Mouse (Mus musculus): ENCODE results near the gene Tmem107. TPM values are rescaled to one million over a fixed set of nuclear protein-coding genes. Genes with fewer than 3 reads are reported as not detected.

Gene Tmem107
- polyA plus RNA-seq, 2 experiments, result 12.0 to 21.9 TPM

GRCm38 (mm10) chr11:69094697-69095429 lies 24.3 kb downstream of the Tmem107 start, which contains the start of gene Per1:
Per1 (plus strand) TSS chr11:69095217.
- peaks cover 40 to 44% of the 10 kb centered on the region in 2 experiments for H3K4me1 ChIP-seq (replicated peaks; ENCODE audit: control insufficient read depth in 2 of 2, insufficient read depth in 2 of 2, low read length in 1 of 2)
- ATAC-seq (ENCODE audit: insufficient read depth), result peak; percentile 85
- H3K4me2 ChIP-seq (ENCODE audit: low read depth), result peak within 1 kb of the TSS; percentile 93
- peaks cover 6% of the 10 kb centered on the region for H3K36me3 ChIP-seq (replicated peaks; ENCODE audit: control insufficient read depth, insufficient read depth, low read depth)
- peak within 1 kb of the TSS; percentile 88 for H3K27ac ChIP-seq
- H3K27me3 ChIP-seq (ENCODE audit: control insufficient read depth, insufficient read depth, low read length), result no peaks in the 10 kb centered on the region
- H3K9ac ChIP-seq (replicated peaks), result peak within 1 kb of the TSS; percentile 72
- WGBS (ENCODE audit: insufficient replicate concordance), result under 1% methylated on average over 37 of the region's 37 CpGs
- H3K4me3 ChIP-seq (ENCODE audit: insufficient read depth in 1 of 2, low read depth in 2 of 2, low read length in 2 of 2), result peak within 1 kb of the TSS; percentile 64 to 72
- peak; percentile 99 for DNase-seq (ENCODE audit: low read depth in 3 of 3, low spot score in 3 of 3)
- no peak for TF ChIP-seq CTCF (IDR thresholded peaks at IDR 0.05; ENCODE audit: low read depth)
- peak; percentile 42; the same call in 1 of the 2 replicates for TF ChIP-seq EP300 (IDR thresholded peaks at IDR 0.05; ENCODE audit: low read depth)
- no peaks in the 10 kb centered on the region for H3K9me3 ChIP-seq (ENCODE audit: control insufficient read depth, low read length)

GRCm38 (mm10) chr11:69095511-69096231 lies 25.1 kb downstream of the Tmem107 start:
- H3K36me3 ChIP-seq (replicated peaks; ENCODE audit: control insufficient read depth, insufficient read depth, low read depth), result no peaks in the 10 kb centered on the region
- H3K9me3 ChIP-seq (ENCODE audit: control insufficient read depth, low read length), result no peaks in the 10 kb centered on the region
- TF ChIP-seq EP300 (IDR thresholded peaks at IDR 0.05; ENCODE audit: low read depth) (no peak), CTCF (IDR thresholded peaks at IDR 0.05; ENCODE audit: low read depth) (no peak)
- H3K27ac ChIP-seq, result peak overlapping the region; percentile 88
- WGBS (ENCODE audit: insufficient replicate concordance), result 1% methylated on average over 27 of the region's 27 CpGs
- DNase-seq (ENCODE audit: low read depth in 3 of 3, low spot score in 3 of 3) (no peak), ATAC-seq (ENCODE audit: insufficient read depth) (no peak)
- peak overlapping the region; percentile 72 for H3K9ac ChIP-seq (replicated peaks)
- H3K27me3 ChIP-seq (ENCODE audit: control insufficient read depth, insufficient read depth, low read length), result no peaks in the 10 kb centered on the region
- H3K4me2 ChIP-seq (ENCODE audit: low read depth), result peak overlapping the region; percentile 93
- H3K4me3 ChIP-seq (ENCODE audit: insufficient read depth in 1 of 2, low read depth in 2 of 2, low read length in 2 of 2), result peak overlapping the region; percentile 64 to 72
- H3K4me1 ChIP-seq (replicated peaks; ENCODE audit: control insufficient read depth in 2 of 2, insufficient read depth in 2 of 2, low read length in 1 of 2), result peaks cover 38 to 48% of the 10 kb centered on the region in 2 experiments

GRCm38 (mm10) chr11:69096360-69096986 lies 25.9 kb downstream of the Tmem107 start:
- Histone ChIP-seq H3K27ac (peak overlapping the region; percentile 88), H3K4me2 (ENCODE audit: low read depth) (peak overlapping the region; percentile 93), H3K36me3 (replicated peaks; ENCODE audit: control insufficient read depth, insufficient read depth, low read depth) (no peaks in the 10 kb centered on the region), H3K4me3 (ENCODE audit: insufficient read depth in 1 of 2, low read depth in 2 of 2, low read length in 2 of 2) (peak overlapping the region; percentile 64 to 72; a peak in 3 of 4 replicates), H3K9me3 (ENCODE audit: control insufficient read depth, low read length) (no peaks in the 10 kb centered on the region), H3K4me1 (replicated peaks; ENCODE audit: control insufficient read depth in 2 of 2, insufficient read depth in 2 of 2, low read length in 1 of 2) (peaks cover 38 to 48% of the 10 kb centered on the region in 2 experiments), H3K9ac (replicated peaks) (peak overlapping the region; percentile 72), H3K27me3 (ENCODE audit: control insufficient read depth, insufficient read depth, low read length) (no peaks in the 10 kb centered on the region)
- DNase-seq (ENCODE audit: low read depth in 3 of 3, low spot score in 3 of 3) (no peak), ATAC-seq (ENCODE audit: insufficient read depth) (no peak)
- whole genome bisulfite sequencing (ENCODE audit: insufficient replicate concordance), result 19% methylated on average over 9 of the region's 9 CpGs
- TF ChIP-seq CTCF (IDR thresholded peaks at IDR 0.05; ENCODE audit: low read depth) (no peak), EP300 (IDR thresholded peaks at IDR 0.05; ENCODE audit: low read depth) (no peak)

GRCm38 (mm10) chr11:69096987-69097900 lies 26.6 kb downstream of the Tmem107 start:
- TF ChIP-seq EP300 (IDR thresholded peaks at IDR 0.05; ENCODE audit: low read depth) (peak; percentile 56; the same call in 1 of the 2 replicates), CTCF (IDR thresholded peaks at IDR 0.05; ENCODE audit: low read depth) (0 out of 2 replicates have a peak, but pooled peaks have one; percentile 10)
- peak; percentile 80 to 96 (median 83) for DNase-seq (ENCODE audit: low read depth in 3 of 3, low spot score in 3 of 3)

More at GRCm38 (mm10) chr11:69096987-69097900, 26.6 kb downstream of the Tmem107 start:
- Histone ChIP-seq H3K9ac (replicated peaks) (peak overlapping the region; percentile 72), H3K27ac (peak overlapping the region; percentile 84), H3K4me3 (ENCODE audit: insufficient read depth in 1 of 2, low read depth in 2 of 2, low read length in 2 of 2) (peak overlapping the region; percentile 39 to 64), H3K4me1 (replicated peaks; ENCODE audit: control insufficient read depth in 2 of 2, insufficient read depth in 2 of 2, low read length in 1 of 2) (peaks cover 38 to 48% of the 10 kb centered on the region in 2 experiments), H3K27me3 (ENCODE audit: control insufficient read depth, insufficient read depth, low read length) (no peaks in the 10 kb centered on the region), H3K4me2 (ENCODE audit: low read depth) (peak overlapping the region; percentile 93), H3K9me3 (ENCODE audit: control insufficient read depth, low read length) (no peaks in the 10 kb centered on the region), H3K36me3 (replicated peaks; ENCODE audit: control insufficient read depth, insufficient read depth, low read depth) (no peaks in the 10 kb centered on the region)
- peak; percentile 32 for ATAC-seq (ENCODE audit: insufficient read depth)
- WGBS (ENCODE audit: insufficient replicate concordance), result 2% methylated on average over 29 of the region's 29 CpGs

Measured in liver, embryonic 14.5 days (tissue).